Mouse (Mus musculus) hindbrain, embryonic 13.5 days (tissue): ENCODE data around the gene Atg14. TPM values are rescaled to one million over a fixed set of nuclear protein-coding genes. Genes with fewer than 3 reads are reported as not detected.

Experiments
- ATAC-seq: fragments of 200-750 bp; cut with Nextera tagmentation; 2 replicates; pipeline ENCODE4 v1.8.0; 2017; ENCODE audit warnings: moderate TSS enrichment; ENCODE audit not compliant: low FRiP score
- H3K27ac ChIP-seq: fragments of 300-500 bp; sonication (generic); 2 replicates; pipeline ENCODE4 v1.5.1; 2015; ENCODE audit warnings: inconsistent platforms, mild to moderate bottlenecking, moderate library complexity
- H3K27me3 ChIP-seq: fragments of 300-500 bp; sonication (generic); 2 replicates; pipeline ENCODE4 v1.6.1; 2015; ENCODE audit warnings: mild to moderate bottlenecking, inconsistent platforms
- H3K36me3 ChIP-seq: fragments of 300-500 bp; sonication (generic); 2 replicates; pipeline ENCODE4 v1.6.1; 2015; ENCODE audit warnings: mild to moderate bottlenecking, inconsistent platforms
- H3K4me1 ChIP-seq: fragments of 300-500 bp; sonication (generic); replicated peaks from 2 replicates; pipeline ENCODE4 v1.6.1; 2015; ENCODE audit warnings: inconsistent platforms
- H3K4me2 ChIP-seq: fragments of 300-500 bp; sonication (generic); 2 replicates; pipeline ENCODE4 v1.6.1; 2015; ENCODE audit warnings: inconsistent platforms, mild to moderate bottlenecking, moderate library complexity
- H3K4me3 ChIP-seq: fragments of 300-500 bp; sonication (generic); 2 replicates; pipeline ENCODE4 v1.5.1; 2015; ENCODE audit warnings: mild to moderate bottlenecking, inconsistent platforms
- H3K9ac ChIP-seq: fragments of 300-500 bp; sonication (generic); 2 replicates; pipeline ENCODE4 v1.6.1; 2015; ENCODE audit warnings: mild to moderate bottlenecking, inconsistent platforms
- H3K9me3 ChIP-seq: fragments of 300-500 bp; sonication (generic); 2 replicates; pipeline ENCODE4 v1.6.1; 2016; ENCODE audit warnings: inconsistent platforms
- WGBS: fragments of 180-500 bp; shearing (Covaris S2); methylation state at CpG from one replicate; pipeline ENCODE4 v1.1.7; 2015; 5-methylcytosine and 5-hydroxymethylcytosine counted together
- polyA plus RNA-seq: library from polyadenylated mRNA; unstranded; fragments of >200 nt; fragmentation: Nextera tagmentation; extraction: Ambion mirVana; gene quantifications from 2 replicates; pipeline ENCODE4 v1.2.1, GENCODE M21; 2015

Atg14 gene
- polyA plus RNA-seq, 1 experiment from 2014 or later, result 17.5 TPM

DNA sequence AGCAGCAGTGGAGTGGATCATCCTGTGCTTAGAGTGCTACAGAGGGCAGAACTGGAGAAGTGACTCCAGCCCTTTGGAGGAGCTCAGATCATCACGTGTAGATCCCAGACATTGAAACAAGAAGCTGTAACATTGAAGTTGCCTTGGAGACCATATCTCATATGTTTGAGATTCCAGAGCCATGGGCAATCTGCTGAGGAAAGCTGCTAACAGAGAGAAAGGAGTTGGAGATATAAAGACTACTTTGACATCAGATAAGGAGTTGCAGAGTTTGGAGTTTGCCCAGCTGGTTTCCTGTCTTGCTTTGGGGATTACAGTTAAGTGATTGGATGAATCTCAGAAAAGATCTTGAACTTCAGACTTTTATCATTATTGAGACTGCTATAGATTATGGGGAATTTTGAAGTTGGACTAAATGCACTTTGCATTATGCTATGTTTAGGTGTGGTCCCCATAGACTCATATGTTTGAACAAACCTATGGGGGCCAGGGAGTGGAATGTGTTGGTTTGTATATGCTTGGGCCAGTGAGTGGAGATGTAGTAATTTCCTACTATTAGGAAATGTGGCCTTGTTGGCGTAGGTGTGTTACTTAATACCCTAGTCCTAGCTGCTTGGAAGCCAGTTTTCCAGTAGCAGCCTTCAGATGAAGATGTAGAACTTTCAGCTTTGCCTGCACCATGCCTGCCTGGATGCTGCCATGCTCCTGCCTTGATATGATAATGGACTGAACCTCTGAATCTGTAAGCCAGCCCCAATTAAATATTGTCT lies 76.7 kb downstream of the Atg14 start:
- Histone ChIP-seq H3K27ac (no peak overlapping the region), H3K9me3 (no peaks in the 10 kb centered on the region), H3K4me2 (no peak overlapping the region), H3K36me3 (0 out of 2 replicates have a peak, but pooled peaks cover 5% of the 10 kb centered on the region), H3K9ac (no peak overlapping the region), H3K4me1 (peaks cover 8% of the 10 kb centered on the region), H3K4me3 (no peak overlapping the region), H3K27me3 (no peaks in the 10 kb centered on the region)
- 97% methylated on average over 2 of the region's 2 CpGs for WGBS
- ATAC-seq, result no peak

Other genes with a start within 250 kb of the Atg14 start
- gene Lgals3, start 202.9 kb downstream of the Atg14 start, polyA plus RNA-seq, result 1.7 and 1.9 TPM in 2 replicates
- 10.6 and 11.6 TPM in 2 replicates for gene Dlgap5, start 152.2 kb downstream of the Atg14 start, polyA plus RNA-seq
- 25.2 and 26.3 TPM in 2 replicates for gene Fbxo34, start 120.2 kb downstream of the Atg14 start, polyA plus RNA-seq
- 76.8 and 77.0 TPM in 2 replicates for gene Ktn1, start 77.8 kb upstream of the Atg14 start, polyA plus RNA-seq